Mouse (Mus musculus): ENCODE data around the gene Ccdc141.

DNA sequence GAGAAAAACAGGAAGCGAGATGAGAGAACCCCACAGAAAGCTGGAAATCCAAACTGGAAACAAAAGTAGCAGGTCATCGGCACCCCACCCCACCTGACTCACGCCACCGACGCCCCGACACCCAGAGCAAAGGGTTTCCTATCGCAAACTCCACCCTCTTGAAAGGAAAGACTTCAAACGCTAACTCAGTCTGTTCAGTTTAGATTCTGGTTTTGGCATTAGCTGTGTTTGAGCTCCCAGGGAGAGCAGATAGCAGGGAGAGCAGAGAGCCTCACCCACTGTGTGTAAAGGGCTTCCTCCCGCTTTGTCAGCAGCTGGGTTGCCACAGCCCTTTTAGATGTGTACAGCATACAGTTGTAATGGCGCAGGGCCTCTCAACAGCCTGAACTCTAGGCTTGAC lies 6.0 kb upstream of the Ccdc141 start:
- no peak for TF ChIP-seq CTCF (IDR thresholded peaks at IDR 0.05; ENCODE audit: low read depth)
- TF ChIP-seq EP300 (IDR thresholded peaks at IDR 0.05; ENCODE audit: low read depth), result peak; percentile 77

Measured in liver, postnatal 0 days (tissue).